Mouse (Mus musculus) CD4-positive naive resting alpha-beta T cell, adult 76 days (primary cell): ENCODE results near the gene Olfr967. TPM values are rescaled to one million over a fixed set of nuclear protein-coding genes. Genes with fewer than 3 reads are reported as not detected.

ENCODE experiments used
- total RNA-seq: library from RNA; stranded (reverse); gene quantifications from one replicate; pipeline ENCODE4 v1.2.4, GENCODE M21; 2023

Gene Olfr967
- total RNA-seq, result not detected

GRCm38 (mm10) chr9:39745949-39746348, at the start of gene Olfr967:
Gene Olfr967 (plus strand): TSS chr9:39746249.

GRCm38 (mm10) chr9:39707017-39707416, 39.0 kb upstream of the Olfr967 start, which contains the start of gene Olfr149:
Gene Olfr149 (minus strand): TSS chr9:39707117.

GRCm38 (mm10) chr9:39711053-39711452, 35.0 kb upstream of the Olfr967 start, which contains the start of gene Olfr965:
Gene Olfr965 (plus strand): TSS chr9:39711353.

GRCm38 (mm10) chr9:39730678-39731077, 15.4 kb upstream of the Olfr967 start, which contains the start of gene Olfr150:
Gene Olfr150 (plus strand): TSS chr9:39730978.

GRCm38 (mm10) chr9:39783153-39783552, 37.1 kb downstream of the Olfr967 start, which contains the start of gene Olfr968:
Gene Olfr968 (minus strand): TSS chr9:39783253.

GRCm38 (mm10) chr9:39790558-39790957, 44.5 kb downstream of the Olfr967 start, which contains the start of gene Olfr969:
Gene Olfr969 (plus strand): TSS chr9:39790945.

Other genes starting within 250 kb of the Olfr967 start
- not detected for gene Olfr957, start 230.4 kb upstream of the Olfr967 start, total RNA-seq
- not detected for gene Olfr958, start 192.2 kb upstream of the Olfr967 start, total RNA-seq
- not detected for gene Olfr959, start 170.7 kb upstream of the Olfr967 start, total RNA-seq
- not detected for gene AW551984, start 141.8 kb upstream of the Olfr967 start, total RNA-seq
- gene Olfr148, start 135.6 kb upstream of the Olfr967 start, total RNA-seq, result not detected
- not detected for gene Olfr960, start 124.9 kb upstream of the Olfr967 start, total RNA-seq
- not detected for gene Olfr961, start 101.2 kb upstream of the Olfr967 start, total RNA-seq
- not detected for gene Olfr963, start 79.0 kb upstream of the Olfr967 start, total RNA-seq
- not detected for gene Olfr149, start 39.1 kb upstream of the Olfr967 start, total RNA-seq
- gene Olfr965, start 34.9 kb upstream of the Olfr967 start, total RNA-seq, result not detected
- not detected for gene Olfr150, start 15.3 kb upstream of the Olfr967 start, total RNA-seq
- not detected for gene Olfr968, start 37.0 kb downstream of the Olfr967 start, total RNA-seq
- not detected for gene Olfr969, start 44.7 kb downstream of the Olfr967 start, total RNA-seq
- gene Olfr970, start 62.6 kb downstream of the Olfr967 start, total RNA-seq, result not detected
- not detected for gene Olfr971, start 90.6 kb downstream of the Olfr967 start, total RNA-seq
- not detected for gene Olfr972, start 120.2 kb downstream of the Olfr967 start, total RNA-seq
- not detected for gene Olfr229, start 161.1 kb downstream of the Olfr967 start, total RNA-seq
- not detected for gene Olfr974, start 191.3 kb downstream of the Olfr967 start, total RNA-seq
- gene Olfr975, start 205.8 kb downstream of the Olfr967 start, total RNA-seq, result not detected
- gene Olfr976, start 214.9 kb downstream of the Olfr967 start, total RNA-seq, result not detected
- not detected for gene Olfr978, start 245.9 kb downstream of the Olfr967 start, total RNA-seq